Mouse (Mus musculus): Measurements from ENCODE around the gene B4galt3. TPM values are rescaled to one million over a fixed set of nuclear protein-coding genes. Genes with fewer than 3 reads are reported as not detected.

B4galt3 gene
- total RNA-seq, 4 experiments from 2014 or later = 15.4 to 20.8 (median 19.1) TPM

- peak; percentile 69 for DNase-seq (ENCODE audit: low spot score)
Observed at GRCm38 (mm10) chr1:171263185-171263611, 6.9 kb upstream of the B4galt3 start.

GRCm38 (mm10) chr1:171263666-171264461 lies 6.3 kb upstream of the B4galt3 start:
- DNase-seq (ENCODE audit: low spot score) = no peak

- no peak for DNase-seq (ENCODE audit: low spot score)
Observed at GRCm38 (mm10) chr1:171265971-171266744, 4.0 kb upstream of the B4galt3 start.

- no peak for DNase-seq (ENCODE audit: low spot score)
Observed at GRCm38 (mm10) chr1:171268341-171268740, 1.8 kb upstream of the B4galt3 start.

GRCm38 (mm10) chr1:171270573-171270900 lies 409 bp downstream of the B4galt3 start:
- no peak for DNase-seq (ENCODE audit: low spot score)

GRCm38 (mm10) chr1:171271196-171271595 lies 1.1 kb downstream of the B4galt3 start:
- no peak for DNase-seq (ENCODE audit: low spot score)

GRCm38 (mm10) chr1:171271622-171272021 lies 1.5 kb downstream of the B4galt3 start:
- no peak for DNase-seq (ENCODE audit: low spot score)

- DNase-seq (ENCODE audit: low spot score) = no peak
Observed at GRCm38 (mm10) chr1:171272086-171272485, 2.0 kb downstream of the B4galt3 start.

GRCm38 (mm10) chr1:171274171-171274570 lies 4.0 kb downstream of the B4galt3 start:
- DNase-seq (ENCODE audit: low spot score) = no peak

- DNase-seq (ENCODE audit: low spot score) = no peak
Observed at GRCm38 (mm10) chr1:171275144-171275734, 5.1 kb downstream of the B4galt3 start.

GRCm38 (mm10) chr1:171276110-171276748 lies 6.1 kb downstream of the B4galt3 start:
- no peak for DNase-seq (ENCODE audit: low spot score)

- no peak for DNase-seq (ENCODE audit: low spot score)
Observed at GRCm38 (mm10) chr1:171277736-171278135, 7.6 kb downstream of the B4galt3 start.

GRCm38 (mm10) chr1:171278436-171278835 lies 8.3 kb downstream of the B4galt3 start:
- DNase-seq (ENCODE audit: low spot score) = no peak

- no peak for DNase-seq (ENCODE audit: low spot score)
Observed at GRCm38 (mm10) chr1:171279012-171279705, 9.0 kb downstream of the B4galt3 start.

GRCm38 (mm10) chr1:171279721-171280120 lies 9.6 kb downstream of the B4galt3 start:
- no peak for DNase-seq (ENCODE audit: low spot score)

GRCm38 (mm10) chr1:171280250-171280915 lies 10.3 kb downstream of the B4galt3 start:
- no peak for DNase-seq (ENCODE audit: low spot score)

GRCm38 (mm10) chr1:171280916-171281527 lies 10.9 kb downstream of the B4galt3 start, which contains the start of gene Ppox:
TSS of gene Ppox (minus strand) at chr1:171281186.
- peak; percentile 98 for DNase-seq (ENCODE audit: low spot score)

- DNase-seq (ENCODE audit: low spot score) = peak; percentile 84
Observed at GRCm38 (mm10) chr1:171281528-171281923, 11.4 kb downstream of the B4galt3 start.

- no peak for DNase-seq (ENCODE audit: low spot score)
Observed at GRCm38 (mm10) chr1:171282086-171282805, 12.1 kb downstream of the B4galt3 start.
